Mouse (Mus musculus): Measurements from ENCODE around the gene Pou6f2.

Pou6f2 gene

DNA sequence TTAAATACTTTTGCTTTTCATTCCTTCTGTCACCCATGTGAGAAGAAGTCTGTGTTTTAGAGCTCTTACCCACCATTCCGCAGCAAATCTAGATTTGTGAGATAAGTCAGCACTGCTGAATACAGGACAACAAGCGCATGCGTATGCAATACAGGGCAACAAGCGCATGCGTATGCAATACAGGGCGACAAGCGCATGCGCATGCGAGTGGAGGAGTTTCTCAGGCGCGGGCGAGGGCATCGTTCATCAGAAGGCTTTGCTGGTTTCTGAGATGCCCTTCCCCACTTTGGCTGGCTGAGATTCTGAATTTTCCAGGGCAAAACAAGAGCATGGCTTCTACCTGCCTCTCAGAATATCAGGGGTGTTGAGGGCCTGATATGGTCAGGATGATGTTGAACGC is 186.2 kb downstream of the Pou6f2 start:
- DNase-seq = no peak

- peak; percentile 28 to 47 for DNase-seq
Measured at GRCm38 (mm10) chr13:18204476-18205250, 192.8 kb downstream of the Pou6f2 start.

DNA sequence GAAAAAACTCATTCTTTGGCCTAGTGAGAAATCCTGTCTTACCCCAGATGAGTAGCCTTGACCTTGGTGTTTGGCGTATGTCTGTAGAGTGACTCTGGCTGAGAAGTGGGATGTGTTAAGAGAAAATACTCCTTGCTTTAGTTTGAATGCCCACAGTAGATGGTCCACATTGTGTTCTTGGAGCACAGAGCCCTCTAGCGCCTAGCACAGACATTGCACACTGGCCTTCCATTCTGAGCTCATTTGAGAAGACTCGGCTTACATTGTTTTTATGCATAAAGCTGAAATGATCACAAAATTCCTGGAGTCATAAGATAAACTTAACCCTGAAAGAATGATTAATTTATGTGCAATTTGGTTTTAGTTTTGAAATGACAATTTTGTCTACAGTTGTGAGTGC is 223.5 kb downstream of the Pou6f2 start:
- DNase-seq = peak; percentile 70

DNA sequence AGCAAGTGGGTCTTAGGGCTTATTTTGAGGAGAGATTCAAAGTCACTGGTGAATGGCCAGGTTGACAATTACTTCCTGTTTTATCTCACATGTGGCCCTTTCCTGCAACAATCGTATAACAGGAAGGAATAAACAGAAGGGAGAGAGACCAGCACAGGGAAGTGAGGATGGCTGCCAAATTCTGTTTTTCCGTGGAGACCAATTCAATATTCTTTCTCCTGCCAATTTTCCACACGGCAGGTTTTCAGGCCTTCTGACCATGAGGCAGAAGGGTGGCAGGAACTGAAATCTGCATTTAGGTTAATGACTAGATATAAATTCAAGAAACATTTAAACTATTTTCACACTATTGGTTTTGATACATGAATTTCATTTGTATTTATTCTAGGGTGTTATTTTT is 224.5 kb downstream of the Pou6f2 start:
- DNase-seq = peak; percentile 79

- DNase-seq = peak in 1 of 2 experiments; percentile 7
Measured at GRCm38 (mm10) chr13:18172334-18172733, 225.2 kb downstream of the Pou6f2 start.

DNA sequence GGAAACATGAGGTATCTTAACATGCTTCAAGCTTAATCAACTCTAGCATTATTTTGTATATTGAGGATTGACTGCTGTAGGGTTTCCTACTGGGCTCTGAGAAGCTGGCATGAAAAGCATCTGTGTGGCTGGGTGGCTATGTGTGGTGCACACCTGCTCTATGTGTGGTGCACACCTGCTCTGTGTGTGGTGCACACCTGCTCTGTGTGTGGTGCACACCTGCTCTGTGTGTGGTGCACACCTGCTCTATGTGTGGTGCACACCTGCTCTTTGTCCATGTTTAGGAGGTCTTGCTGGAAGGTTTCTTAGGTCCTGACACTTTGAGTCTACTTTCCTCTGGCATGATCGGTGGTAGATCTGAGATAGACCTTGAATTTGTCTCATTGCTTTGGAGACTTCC is 233.3 kb downstream of the Pou6f2 start:
- no peak for DNase-seq

GRCm38 (mm10) chr13:18160566-18160965 is 236.9 kb downstream of the Pou6f2 start:
- no peak for DNase-seq

DNA sequence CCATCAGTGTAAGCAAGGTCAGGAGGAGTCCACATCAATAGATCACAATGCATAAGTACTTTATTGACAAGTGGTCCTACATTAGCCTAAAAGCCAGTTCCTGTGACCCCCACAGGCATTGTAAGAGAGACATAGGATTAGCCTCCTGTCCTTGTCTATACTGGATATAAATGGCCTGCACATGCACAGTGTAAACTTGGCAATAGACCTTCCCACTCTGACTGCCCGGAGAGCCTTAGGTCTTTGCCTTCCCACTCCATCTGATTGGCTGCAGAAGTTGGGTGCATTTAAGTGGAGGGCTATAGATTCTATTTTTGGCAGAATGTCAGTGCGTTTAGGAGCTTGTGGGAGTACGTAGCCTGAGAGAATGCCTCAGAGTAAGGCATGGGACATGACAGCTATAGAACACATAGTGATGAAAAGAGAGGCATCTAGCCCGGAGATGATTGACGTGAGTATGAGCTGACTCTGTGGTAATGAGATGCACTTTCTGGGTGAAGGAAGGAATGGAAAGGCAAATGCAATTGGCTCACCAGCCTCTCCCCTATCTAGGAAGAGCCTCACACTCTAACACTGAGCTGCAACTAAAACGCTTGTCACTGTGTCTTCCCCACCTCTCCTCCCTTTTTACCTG is 243.4 kb downstream of the Pou6f2 start:
- DNase-seq = no peak

DNA sequence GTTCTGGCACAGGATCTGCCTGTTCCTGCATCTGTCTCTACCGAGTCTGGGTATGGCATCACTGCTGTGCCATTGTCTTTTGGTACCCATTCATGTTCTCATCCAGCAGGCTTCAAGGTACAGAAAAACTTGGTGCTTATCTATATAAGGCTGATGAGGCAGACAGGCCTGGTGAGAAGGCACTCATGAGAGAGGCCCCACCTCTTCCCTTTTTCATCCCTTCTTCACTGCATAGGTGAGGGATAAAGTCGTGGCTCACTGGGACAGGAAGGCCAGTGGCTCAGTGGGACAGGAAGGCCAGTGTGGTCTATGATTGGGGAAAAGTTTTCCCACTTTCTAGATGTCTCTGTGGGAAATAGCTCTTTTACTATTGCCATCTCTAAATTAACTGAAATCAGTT is 263.8 kb downstream of the Pou6f2 start:
- no peak for DNase-seq

- no peak for DNase-seq
Measured at GRCm38 (mm10) chr13:18133193-18133592, 264.3 kb downstream of the Pou6f2 start.

DNA sequence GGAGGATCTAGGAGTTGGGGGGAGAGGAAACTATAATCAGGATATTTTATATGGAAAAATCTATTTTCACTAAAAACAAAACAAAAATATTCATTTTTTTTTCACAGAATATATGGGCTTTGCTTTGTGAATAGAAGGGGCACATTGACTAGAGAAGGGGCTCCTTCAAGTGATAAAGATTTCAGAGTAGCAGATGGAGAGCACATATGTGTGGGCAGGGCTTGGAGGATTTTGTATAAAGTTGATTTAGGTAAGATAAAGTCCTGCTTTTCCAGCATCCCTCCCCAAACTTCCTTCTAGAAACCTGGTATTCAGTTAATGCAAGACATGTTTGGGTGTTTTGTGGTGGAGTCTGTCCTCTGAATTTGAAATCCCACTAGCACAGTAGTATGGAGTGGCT is 266.2 kb downstream of the Pou6f2 start:
- DNase-seq = no peak

DNA sequence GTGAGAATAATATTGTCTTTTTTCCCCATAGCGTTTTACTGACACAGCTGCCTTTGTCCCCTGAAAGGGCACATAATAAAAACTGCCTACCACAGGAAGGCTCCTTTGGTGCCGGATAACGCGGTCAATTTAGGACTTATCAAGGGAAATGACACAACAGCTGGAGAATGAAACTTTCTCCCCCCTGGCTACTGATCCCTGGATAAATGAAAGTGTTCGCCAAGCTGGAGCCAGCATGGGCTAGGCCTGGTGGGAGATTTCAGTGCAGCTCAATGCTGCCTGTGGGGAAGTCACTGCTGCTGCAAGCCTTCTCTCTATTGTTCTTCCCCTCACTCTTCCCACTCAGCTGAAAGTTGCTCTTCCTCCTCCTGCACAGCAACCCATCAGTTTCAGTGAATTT is 267.8 kb downstream of the Pou6f2 start:
- no peak for DNase-seq

DNA sequence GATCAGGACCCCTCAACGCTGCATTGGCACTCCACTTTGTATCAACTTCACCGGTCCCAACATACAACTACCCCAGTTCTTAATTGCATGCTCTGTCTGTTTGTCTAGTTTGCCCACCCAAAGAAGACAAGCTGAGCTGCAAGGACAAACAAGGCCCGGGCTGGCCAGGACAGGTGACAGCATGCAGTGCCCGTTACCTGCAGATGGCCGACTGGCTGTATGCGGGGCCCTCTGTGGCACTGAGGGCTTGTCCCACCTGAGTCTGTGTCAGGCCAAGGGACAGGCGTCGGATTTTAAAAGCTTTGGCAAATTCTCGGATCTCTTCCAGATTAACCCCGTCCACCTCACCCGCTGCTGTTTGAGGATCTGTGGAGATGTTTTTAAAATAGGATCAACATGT is 268.7 kb downstream of the Pou6f2 start:
- no peak for DNase-seq

GRCm38 (mm10) chr13:18128053-18128452 is 269.4 kb downstream of the Pou6f2 start:
- DNase-seq = no peak

DNA sequence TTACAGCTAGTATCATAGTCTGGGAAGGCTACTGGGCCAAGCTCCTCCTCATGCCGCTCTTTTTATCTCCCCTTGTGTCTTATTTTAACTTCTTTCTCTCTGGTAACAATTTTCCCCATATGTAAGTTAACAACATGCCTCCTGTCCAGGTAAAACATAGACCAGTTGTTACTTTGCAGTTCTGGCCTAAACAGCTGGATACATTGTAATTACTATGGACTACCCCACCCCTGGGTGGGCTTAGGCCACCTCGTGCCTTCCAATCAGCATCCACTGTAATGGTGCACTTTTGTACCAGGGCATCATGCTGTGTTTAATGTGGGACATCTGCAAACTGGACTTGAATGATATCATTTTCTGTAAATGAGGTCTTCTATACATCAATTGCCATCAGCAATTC is 271.4 kb downstream of the Pou6f2 start:
- DNase-seq = no peak

- peak; percentile 78 to 87 for DNase-seq
Measured at GRCm38 (mm10) chr13:18125226-18126000, 272.1 kb downstream of the Pou6f2 start.

DNA sequence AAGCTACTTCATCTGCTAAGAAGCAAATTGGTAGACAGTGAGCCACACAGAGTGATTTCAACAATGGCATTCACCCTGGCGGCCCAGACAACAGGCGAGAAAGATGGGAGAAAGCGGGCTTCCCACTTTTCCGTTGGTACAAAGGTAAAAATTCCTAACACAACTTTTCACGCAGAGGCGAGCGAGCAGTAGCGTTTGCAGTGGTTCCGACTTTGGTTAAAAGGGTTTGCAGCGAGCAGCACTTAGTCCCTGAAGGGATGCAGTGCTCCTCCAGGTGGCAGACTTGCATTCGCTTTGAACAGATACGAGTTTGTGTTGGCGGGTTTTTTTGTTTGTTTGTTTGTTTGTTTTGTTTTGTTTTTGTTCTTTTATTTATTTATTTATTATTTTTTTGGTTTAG is 273.1 kb downstream of the Pou6f2 start:
- DNase-seq = peak; percentile 85

- peak; percentile 68 to 75 for DNase-seq
Measured at GRCm38 (mm10) chr13:18120406-18120805, 277.1 kb downstream of the Pou6f2 start.

GRCm38 (mm10) chr13:18081443-18082119 is 315.9 kb downstream of the Pou6f2 start:
- DNase-seq = no peak

Measured in cerebellum, postnatal 10 days (tissue).